9 mouse cellular contexts compared by ENCODE assay signal in the genomic region with DNA sequence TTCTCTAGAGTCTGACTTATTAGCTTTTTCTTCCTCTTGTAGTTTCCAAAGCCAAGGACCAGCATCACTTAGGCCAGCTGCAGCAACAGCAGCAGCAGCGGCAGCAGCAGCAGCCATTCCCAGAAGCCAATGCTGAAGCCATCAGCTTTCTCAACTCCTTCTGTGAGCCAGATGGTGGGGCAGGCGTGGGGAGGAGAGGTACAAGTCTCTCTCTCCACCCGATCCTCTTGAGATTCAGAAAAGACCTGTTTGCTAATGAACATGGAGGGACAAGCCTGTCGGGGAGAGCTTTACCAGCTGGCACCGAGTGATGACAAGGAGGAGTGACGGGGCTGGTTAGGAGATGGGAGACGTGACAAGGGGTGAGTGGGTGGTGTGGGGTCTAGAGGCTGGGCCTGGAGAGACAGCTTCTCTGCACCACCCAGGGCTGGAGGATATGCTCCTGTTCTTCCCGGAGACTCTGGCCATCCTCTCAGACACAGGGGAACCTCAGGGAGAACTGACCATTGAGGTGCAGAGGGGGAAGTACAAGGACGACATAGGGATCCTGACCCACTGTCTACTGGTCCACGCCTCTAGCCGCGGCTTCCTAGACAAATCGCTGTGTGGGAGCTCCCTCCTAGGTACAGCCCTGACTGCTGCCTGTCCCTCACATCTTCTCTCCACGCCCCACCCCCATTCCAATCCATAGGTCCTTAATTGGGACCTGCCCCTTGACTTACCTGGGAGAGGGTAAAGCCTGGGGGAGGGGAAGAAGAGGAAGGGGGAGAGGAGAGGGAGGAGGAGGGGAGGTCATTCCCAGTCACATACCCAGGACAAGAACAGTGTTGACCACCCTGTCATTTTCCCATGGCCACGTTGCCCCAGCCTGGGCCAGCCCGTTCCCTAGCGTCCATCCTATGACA. TPM values are rescaled to one million over a fixed set of nuclear protein-coding genes. Genes with fewer than 3 reads are reported as not detected.
DNase-seq lines count a peak whose midpoint lies in the region; ATAC-seq and TF ChIP-seq lines count a peak whose summit lies in the region.
"Had no signal": no experiment of that assay in that cellular context is flagged by ENCODE, and none has a peak within 500 bp of the region (broad histone marks: within the 10 kb centered on the region; RNA-seq: fewer than 3 reads in every experiment).

No protein-coding gene starts in this region.

- DNase-seq in intestine, embryonic 14.5 days (ENCODE audit: low spot score), result no peak
- peak; percentile 25 for DNase-seq in right cerebral cortex, adult 18-20 months
- DNase-seq in right cerebral cortex, postnatal 10 days (ENCODE audit: low spot score in 2 of 2), result no peak
- no peak for DNase-seq in thymus, adult 18-20 months

- H3K4me2 ChIP-seq in intestine, embryonic 14.5 days (ENCODE audit: low read length), result no peak overlapping the region
- no peak overlapping the region for H3K4me2 ChIP-seq in intestine, postnatal 0 days (replicated peaks; ENCODE audit: low read depth)
- H3K4me2 ChIP-seq in intestine, embryonic 16.5 days (ENCODE audit: low read depth, low read length), result no peak overlapping the region
- H3K4me2 ChIP-seq: heart, embryonic 15.5 days had no signal

- H3K4me3 ChIP-seq in intestine, embryonic 14.5 days (ENCODE audit: low read depth, low read length), result no peak overlapping the region
- no peak overlapping the region for H3K4me3 ChIP-seq in intestine, postnatal 0 days (ENCODE audit: low read depth, low read length)
- no peak overlapping the region for H3K4me3 ChIP-seq in intestine, embryonic 16.5 days (ENCODE audit: low read length)
- H3K4me3 ChIP-seq: heart, embryonic 15.5 days; megakaryocyte, embryonic 14.5 days had no signal

- no peak for TF ChIP-seq CTCF in intestine, postnatal 0 days (IDR thresholded peaks at IDR 0.05; ENCODE audit: low read depth)

- no peaks in the 10 kb centered on the region for H3K27me3 ChIP-seq in intestine, embryonic 14.5 days (replicated peaks; ENCODE audit: control insufficient read depth, insufficient read depth, low read length)
- H3K27me3 ChIP-seq in intestine, postnatal 0 days (replicated peaks; ENCODE audit: control insufficient read depth, insufficient read depth, low read length), result no peaks in the 10 kb centered on the region
- no peaks in the 10 kb centered on the region for H3K27me3 ChIP-seq in intestine, embryonic 16.5 days (replicated peaks; ENCODE audit: control insufficient read depth, insufficient read depth, low read length)
- H3K27me3 ChIP-seq: heart, embryonic 15.5 days had no signal

- H3K4me1 ChIP-seq in intestine, embryonic 14.5 days (replicated peaks; ENCODE audit: control insufficient read depth, insufficient read depth, low read length), result 0 out of 2 replicates have a peak, but pooled peaks cover under 1% of the 10 kb centered on the region
- no peaks in the 10 kb centered on the region for H3K4me1 ChIP-seq in intestine, postnatal 0 days (replicated peaks; ENCODE audit: control insufficient read depth, insufficient read depth, low read length)
- no peaks in the 10 kb centered on the region for H3K4me1 ChIP-seq in intestine, embryonic 16.5 days (ENCODE audit: control insufficient read depth, insufficient read depth, low read length)
- H3K4me1 ChIP-seq: heart, embryonic 15.5 days had no signal

- no peak overlapping the region for H3K9ac ChIP-seq in intestine, embryonic 14.5 days (ENCODE audit: low read length)
- no peak overlapping the region for H3K9ac ChIP-seq in intestine, postnatal 0 days (ENCODE audit: low read depth, low read length)
- no peak overlapping the region for H3K9ac ChIP-seq in intestine, embryonic 16.5 days (ENCODE audit: low read depth, low read length)
- H3K9ac ChIP-seq: heart, embryonic 15.5 days had no signal

- ATAC-seq in intestine, embryonic 14.5 days (replicated peaks; ENCODE audit: low FRiP score, low TSS enrichment, low read depth), result peak; percentile 14; the same call in 1 of the 2 replicates
- ATAC-seq in intestine, postnatal 0 days, result no peak
- ATAC-seq in intestine, embryonic 16.5 days, result peak; percentile 14; the same call in 1 of the 2 replicates
- ATAC-seq in inflammation-experienced regulatory T-cells, adult 6 months, result no peak

- no peaks in the 10 kb centered on the region for H3K36me3 ChIP-seq in intestine, embryonic 14.5 days (ENCODE audit: control insufficient read depth, insufficient read depth, low read length)
- no peaks in the 10 kb centered on the region for H3K36me3 ChIP-seq in intestine, postnatal 0 days (ENCODE audit: control insufficient read depth, insufficient read depth)
- H3K36me3 ChIP-seq in intestine, embryonic 16.5 days (ENCODE audit: control insufficient read depth, insufficient read depth, low read length), result no peaks in the 10 kb centered on the region
- H3K36me3 ChIP-seq: heart, embryonic 15.5 days had no signal

- H3K27ac ChIP-seq in intestine, embryonic 14.5 days (ENCODE audit: low read depth), result no peak overlapping the region
- no peak overlapping the region for H3K27ac ChIP-seq in intestine, postnatal 0 days (ENCODE audit: low read depth, low read length)
- no peak overlapping the region for H3K27ac ChIP-seq in intestine, embryonic 16.5 days (ENCODE audit: low read length)

- 56% methylated on average over 17 of the region's 17 CpGs for WGBS in intestine, embryonic 14.5 days
- WGBS in intestine, postnatal 0 days, result 68% methylated on average over 17 of the region's 17 CpGs
- WGBS in intestine, embryonic 16.5 days, result 60% methylated on average over 17 of the region's 17 CpGs

- H3K9me3 ChIP-seq in intestine, embryonic 14.5 days (ENCODE audit: control insufficient read depth, low read length), result no peaks in the 10 kb centered on the region
- no peaks in the 10 kb centered on the region for H3K9me3 ChIP-seq in intestine, postnatal 0 days (ENCODE audit: control insufficient read depth)
- no peaks in the 10 kb centered on the region for H3K9me3 ChIP-seq in intestine, embryonic 16.5 days (ENCODE audit: control insufficient read depth, low read length)
- H3K9me3 ChIP-seq: heart, embryonic 15.5 days; megakaryocyte, embryonic 14.5 days had no signal

RNA-seq across cellular contexts. Expression of a gene that starts 0.7 kb away (rescaled TPM):
- 0.60 and 0.82 TPM in 2 replicates for polyA plus RNA-seq in intestine, embryonic 14.5 days (2014; fragmentation: Nextera tagmentation; extraction: Ambion mirVana)
- 0.25 and 0.33 TPM in 2 replicates for polyA plus RNA-seq in intestine, postnatal 0 days (2015; fragmentation: Nextera tagmentation; extraction: Ambion mirVana)
- polyA plus RNA-seq in intestine, embryonic 16.5 days (2015; fragmentation: Nextera tagmentation; extraction: Ambion mirVana), result 0.24 and 0.50 TPM in 2 replicates
- not detected for polyA plus RNA-seq in inflammation-experienced regulatory T-cells, adult 6 months (2017; shearing (Covaris generic))

RNA-seq across cellular contexts. Expression of a gene that starts 12.4 kb away (rescaled TPM):
- 5.9 and 6.6 TPM in 2 replicates for polyA plus RNA-seq in intestine, embryonic 14.5 days (2014; fragmentation: Nextera tagmentation; extraction: Ambion mirVana)
- 3.8 and 4.3 TPM in 2 replicates for polyA plus RNA-seq in intestine, postnatal 0 days (2015; fragmentation: Nextera tagmentation; extraction: Ambion mirVana)
- 8.0 and 8.9 TPM in 2 replicates for polyA plus RNA-seq in intestine, embryonic 16.5 days (2015; fragmentation: Nextera tagmentation; extraction: Ambion mirVana)
- 1 to 10 TPM in 2 of 3 experiments, under 1 TPM in 1; 0.97 to 1.7 (median 1.3) TPM for polyA plus RNA-seq in inflammation-experienced regulatory T-cells, adult 6 months (2017; shearing (Covaris generic))

RNA-seq across cellular contexts. Expression of a gene that starts 28.7 kb away (rescaled TPM):
- 86.8 and 87.1 TPM in 2 replicates for polyA plus RNA-seq in intestine, embryonic 14.5 days (2014; fragmentation: Nextera tagmentation; extraction: Ambion mirVana)
- polyA plus RNA-seq in intestine, postnatal 0 days (2015; fragmentation: Nextera tagmentation; extraction: Ambion mirVana), result 48.9 and 52.4 TPM in 2 replicates
- 69.4 and 72.3 TPM in 2 replicates for polyA plus RNA-seq in intestine, embryonic 16.5 days (2015; fragmentation: Nextera tagmentation; extraction: Ambion mirVana)
- 10 to 100 TPM; 28.8 to 39.0 (median 36.1) TPM for polyA plus RNA-seq in inflammation-experienced regulatory T-cells, adult 6 months (2017; shearing (Covaris generic))

RNA-seq across cellular contexts. Expression of a gene that starts 46.6 kb away (rescaled TPM):
- polyA plus RNA-seq in intestine, embryonic 14.5 days (2014; fragmentation: Nextera tagmentation; extraction: Ambion mirVana), result 58.1 and 64.7 TPM in 2 replicates
- polyA plus RNA-seq in intestine, postnatal 0 days (2015; fragmentation: Nextera tagmentation; extraction: Ambion mirVana), result 217 and 244 TPM in 2 replicates
- polyA plus RNA-seq in intestine, embryonic 16.5 days (2015; fragmentation: Nextera tagmentation; extraction: Ambion mirVana), result 207 and 244 TPM in 2 replicates
- polyA plus RNA-seq in inflammation-experienced regulatory T-cells, adult 6 months (2017; shearing (Covaris generic)), result under 1 TPM in 2 of 3 experiments, not detected in 1; 0.26 to 0.41 TPM

RNA-seq across cellular contexts. Expression of a gene that starts 57.2 kb away (rescaled TPM):
- polyA plus RNA-seq in intestine, embryonic 14.5 days (2014; fragmentation: Nextera tagmentation; extraction: Ambion mirVana), result 36.4 and 42.6 TPM in 2 replicates
- polyA plus RNA-seq in intestine, postnatal 0 days (2015; fragmentation: Nextera tagmentation; extraction: Ambion mirVana), result 47.4 and 49.1 TPM in 2 replicates
- polyA plus RNA-seq in intestine, embryonic 16.5 days (2015; fragmentation: Nextera tagmentation; extraction: Ambion mirVana), result 77.3 and 79.8 TPM in 2 replicates
- polyA plus RNA-seq in inflammation-experienced regulatory T-cells, adult 6 months (2017; shearing (Covaris generic)), result 10 to 100 TPM; 15.7 to 27.4 (median 17.9) TPM

Comparison
In these comparisons a context has a peak if more than half of its experiments do, and no peak if none do; other contexts are left out.
1. ATAC-seq: peak in intestine, embryonic 14.5 days (single experiment) and intestine, embryonic 16.5 days (single experiment); none in intestine, postnatal 0 days (single experiment) and inflammation-experienced regulatory T-cells, adult 6 months (single experiment).